Mouse (Mus musculus) intestine, embryonic 14.5 days (tissue): ENCODE measurements around the gene Zdbf2. TPM values are rescaled to one million over a fixed set of nuclear protein-coding genes. Genes with fewer than 3 reads are reported as not detected.

Source experiments
- ATAC-seq: fragments of 200-750 bp; cut with Nextera tagmentation; replicated peaks from 2 replicates; pipeline ENCODE4 v1.8.0; 2017; ENCODE audit warnings: low read depth, moderate number of reproducible peaks, moderate TSS enrichment, moderate library complexity; ENCODE audit not compliant: low FRiP score, low TSS enrichment
- DNase-seq: peaks from one replicate; pipeline ENCODE4 v3.0.0-alpha.2; 2018; ENCODE audit warnings: low spot score
- H3K27ac ChIP-seq: fragments of 300-500 bp; sonication (generic); 2 replicates; pipeline ENCODE4 v1.5.1; 2014; ENCODE audit warnings: low read depth, mild to moderate bottlenecking, control low read depth
- H3K27me3 ChIP-seq: fragments of 300-500 bp; sonication (generic); replicated peaks from 2 replicates; pipeline ENCODE4 v1.6.1; 2014; ENCODE audit warnings: low read length, control low read depth; ENCODE audit not compliant: control insufficient read depth, insufficient read depth
- H3K36me3 ChIP-seq: fragments of 300-500 bp; sonication (generic); 2 replicates; pipeline ENCODE4 v1.6.1; 2014; ENCODE audit warnings: low read length, control low read depth; ENCODE audit not compliant: control insufficient read depth, insufficient read depth
- H3K4me1 ChIP-seq: fragments of 300-500 bp; sonication (generic); replicated peaks from 2 replicates; pipeline ENCODE4 v1.6.1; 2014; ENCODE audit warnings: low read length, control low read depth, mixed read lengths; ENCODE audit not compliant: control insufficient read depth, insufficient read depth
- H3K4me2 ChIP-seq: fragments of 300-500 bp; sonication (generic); 2 replicates; pipeline ENCODE4 v1.6.1; 2014; ENCODE audit warnings: low read length
- H3K4me3 ChIP-seq: fragments of 300-500 bp; sonication (generic); 2 replicates; pipeline ENCODE4 v1.5.1; 2014; ENCODE audit warnings: low read depth, low read length, control low read depth, mixed read lengths
- H3K9ac ChIP-seq: fragments of 300-500 bp; sonication (generic); 2 replicates; pipeline ENCODE4 v1.6.1; 2014; ENCODE audit warnings: mild to moderate bottlenecking, low read length
- H3K9me3 ChIP-seq: fragments of 300-500 bp; sonication (generic); 2 replicates; pipeline ENCODE4 v1.6.1; 2016; ENCODE audit warnings: low read length, control low read depth; ENCODE audit not compliant: control insufficient read depth
- WGBS: fragments of 180-500 bp; shearing (Covaris S2); extraction: QIAGEN DNeasy Blood & Tissue Kit; methylation state at CpG from one replicate; pipeline ENCODE4 v1.1.7; 2014; 5-methylcytosine and 5-hydroxymethylcytosine counted together
- polyA plus RNA-seq: library from polyadenylated mRNA; unstranded; fragments of >200 nt; fragmentation: Nextera tagmentation; extraction: Ambion mirVana; gene quantifications from 2 replicates; pipeline ENCODE4 v1.2.1, GENCODE M21; 2014

Zdbf2 gene
- polyA plus RNA-seq, 1 experiment from 2014 or later = 7.5 TPM

GRCm38 (mm10) chr1:63247831-63248359 is 25.2 kb upstream of the Zdbf2 start:
- Histone ChIP-seq H3K36me3 (no peaks in the 10 kb centered on the region), H3K4me2 (peak overlapping the region; percentile 60), H3K4me3 (peak overlapping the region; percentile 29), H3K9ac (peak overlapping the region; percentile 41), H3K27me3 (peaks cover 79% of the 10 kb centered on the region), H3K4me1 (no peaks in the 10 kb centered on the region), H3K9me3 (no peaks in the 10 kb centered on the region), H3K27ac (no peak overlapping the region)
- WGBS = under 1% methylated on average over 18 of the region's 18 CpGs
- ATAC-seq (no peak), DNase-seq (peak; percentile 81)

- ATAC-seq (no peak), DNase-seq (peak; percentile 81)
- Histone ChIP-seq H3K27ac (no peak overlapping the region), H3K4me1 (no peaks in the 10 kb centered on the region), H3K4me3 (peak overlapping the region; percentile 29), H3K9ac (peak overlapping the region; percentile 41), H3K27me3 (peaks cover 85% of the 10 kb centered on the region), H3K4me2 (peak overlapping the region; percentile 60), H3K36me3 (no peaks in the 10 kb centered on the region), H3K9me3 (no peaks in the 10 kb centered on the region)
- 3% methylated on average over 44 of the region's 44 CpGs for WGBS
Measured at GRCm38 (mm10) chr1:63248360-63248851, 24.7 kb upstream of the Zdbf2 start.

GRCm38 (mm10) chr1:63249261-63249660 is 23.8 kb upstream of the Zdbf2 start:
- H3K27me3 ChIP-seq = peaks cover 90% of the 10 kb centered on the region
- no peaks in the 10 kb centered on the region for H3K4me1 ChIP-seq
- H3K4me2 ChIP-seq = no peak overlapping the region
- no peak overlapping the region for H3K4me3 ChIP-seq
- no peak for DNase-seq
- H3K9ac ChIP-seq = no peak overlapping the region
- ATAC-seq = no peak
- WGBS = 44% methylated on average over 4 of the region's 4 CpGs
- no peaks in the 10 kb centered on the region for H3K9me3 ChIP-seq
- no peak overlapping the region for H3K27ac ChIP-seq
- no peaks in the 10 kb centered on the region for H3K36me3 ChIP-seq

GRCm38 (mm10) chr1:63252351-63253209 is 20.5 kb upstream of the Zdbf2 start:
- Histone ChIP-seq H3K4me3 (no peak overlapping the region), H3K9ac (no peak overlapping the region), H3K27ac (no peak overlapping the region), H3K4me2 (no peak overlapping the region), H3K4me1 (no peaks in the 10 kb centered on the region), H3K27me3 (peaks cover 94% of the 10 kb centered on the region), H3K9me3 (no peaks in the 10 kb centered on the region), H3K36me3 (no peaks in the 10 kb centered on the region)
- ATAC-seq (no peak), DNase-seq (no peak)
- WGBS = 34% methylated on average over 24 of the region's 24 CpGs

- Histone ChIP-seq H3K9me3 (no peaks in the 10 kb centered on the region), H3K4me3 (no peak overlapping the region), H3K36me3 (no peaks in the 10 kb centered on the region), H3K4me1 (no peaks in the 10 kb centered on the region), H3K27me3 (peaks cover 94% of the 10 kb centered on the region), H3K27ac (no peak overlapping the region), H3K9ac (no peak overlapping the region), H3K4me2 (no peak overlapping the region)
- DNase-seq = no peak
- WGBS = 35% methylated on average over 5 of the region's 5 CpGs
- no peak for ATAC-seq
Measured at GRCm38 (mm10) chr1:63253291-63253690, 19.8 kb upstream of the Zdbf2 start.

- Histone ChIP-seq H3K27ac (no peak overlapping the region), H3K4me1 (no peaks in the 10 kb centered on the region), H3K36me3 (no peaks in the 10 kb centered on the region), H3K9ac (no peak overlapping the region), H3K4me2 (no peak overlapping the region), H3K4me3 (no peak overlapping the region), H3K9me3 (no peaks in the 10 kb centered on the region), H3K27me3 (peaks cover 89% of the 10 kb centered on the region)
- WGBS = 19% methylated on average over 4 of the region's 4 CpGs
- no peak for ATAC-seq
- DNase-seq = no peak
Measured at GRCm38 (mm10) chr1:63255101-63255500, 18.0 kb upstream of the Zdbf2 start.

- no peaks in the 10 kb centered on the region for H3K9me3 ChIP-seq
- no peak overlapping the region for H3K4me2 ChIP-seq
- ATAC-seq = no peak
- no peak overlapping the region for H3K4me3 ChIP-seq
- H3K27me3 ChIP-seq = peaks cover 89% of the 10 kb centered on the region
- H3K36me3 ChIP-seq = no peaks in the 10 kb centered on the region
- DNase-seq = no peak
- no peaks in the 10 kb centered on the region for H3K4me1 ChIP-seq
- WGBS = 16% methylated on average over 5 of the region's 5 CpGs
- no peak overlapping the region for H3K27ac ChIP-seq
- H3K9ac ChIP-seq = no peak overlapping the region
Measured at GRCm38 (mm10) chr1:63256083-63256482, 17.0 kb upstream of the Zdbf2 start.

- Histone ChIP-seq H3K4me1 (no peaks in the 10 kb centered on the region), H3K27me3 (peaks cover 89% of the 10 kb centered on the region), H3K4me2 (no peak overlapping the region), H3K9ac (no peak overlapping the region), H3K4me3 (no peak overlapping the region), H3K27ac (no peak overlapping the region), H3K9me3 (no peaks in the 10 kb centered on the region), H3K36me3 (no peaks in the 10 kb centered on the region)
- ATAC-seq (no peak), DNase-seq (peak; percentile 52)
- WGBS = 46% methylated on average over 2 of the region's 2 CpGs
Measured at GRCm38 (mm10) chr1:63258501-63258900, 14.6 kb upstream of the Zdbf2 start.
